Mouse (Mus musculus): ENCODE data around the gene Rapgef4. TPM values are rescaled to one million over a fixed set of nuclear protein-coding genes. Genes with fewer than 3 reads are reported as not detected.
A peak's percentile ranks its signal among the peaks of the same experiment; 100 is the strongest.

Rapgef4 gene
- polyA plus RNA-seq, 1 experiment from 2014 or later, result 2.9 TPM

DNA sequence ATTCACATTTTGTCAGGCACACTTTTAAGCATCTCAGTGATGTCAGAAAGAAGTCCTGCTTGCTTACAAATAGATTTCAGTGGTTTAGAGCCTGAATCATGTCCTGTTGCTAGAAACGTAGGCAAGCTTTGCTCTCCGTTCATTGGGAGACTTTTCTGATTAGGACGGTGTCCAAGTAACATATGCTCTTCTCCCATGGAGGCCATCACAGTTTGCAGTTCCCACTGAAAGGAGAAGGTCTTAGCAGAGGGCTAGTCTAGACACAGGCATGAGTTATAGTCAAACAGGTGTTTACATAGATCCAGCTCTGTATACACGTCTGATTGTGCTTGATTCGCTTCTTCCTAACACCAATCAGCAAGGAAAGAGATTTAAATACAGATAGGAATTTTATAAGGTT lies 135.7 kb downstream of the Rapgef4 start:
- H3K36me3 ChIP-seq (ENCODE audit: control insufficient read depth, insufficient read depth, low read length), result no peaks in the 10 kb centered on the region
- ATAC-seq (ENCODE audit: low FRiP score), result no peak
- H3K4me1 ChIP-seq (replicated peaks; ENCODE audit: control insufficient read depth, insufficient read depth, low read length), result no peaks in the 10 kb centered on the region
- WGBS, result 90% methylated on average over 5 of the region's 5 CpGs
- H3K4me2 ChIP-seq (replicated peaks; ENCODE audit: low read depth, low read length), result no peak overlapping the region
- H3K9ac ChIP-seq (ENCODE audit: low read depth, low read length), result no peak overlapping the region
- H3K27ac ChIP-seq (ENCODE audit: low read depth, low read length), result no peak overlapping the region
- no peak for DNase-seq (ENCODE audit: low spot score)
- H3K4me3 ChIP-seq (ENCODE audit: low read depth, low read length), result no peak overlapping the region
- no peaks in the 10 kb centered on the region for H3K9me3 ChIP-seq (ENCODE audit: control insufficient read depth, low read length)
- no peaks in the 10 kb centered on the region for H3K27me3 ChIP-seq (ENCODE audit: control insufficient read depth, insufficient read depth, low read length)

GRCm38 (mm10) chr2:72117138-72118011 lies 136.3 kb downstream of the Rapgef4 start:
- ATAC-seq (ENCODE audit: low FRiP score), result no peak
- H3K36me3 ChIP-seq (ENCODE audit: control insufficient read depth, insufficient read depth, low read length), result no peaks in the 10 kb centered on the region
- H3K9ac ChIP-seq (ENCODE audit: low read depth, low read length), result no peak overlapping the region
- no peaks in the 10 kb centered on the region for H3K9me3 ChIP-seq (ENCODE audit: control insufficient read depth, low read length)
- H3K4me3 ChIP-seq (ENCODE audit: low read depth, low read length), result no peak overlapping the region
- H3K27ac ChIP-seq (ENCODE audit: low read depth, low read length), result no peak overlapping the region
- WGBS, result 63% methylated on average over 15 of the region's 15 CpGs
- H3K4me1 ChIP-seq (replicated peaks; ENCODE audit: control insufficient read depth, insufficient read depth, low read length), result no peaks in the 10 kb centered on the region
- no peak overlapping the region for H3K4me2 ChIP-seq (replicated peaks; ENCODE audit: low read depth, low read length)
- DNase-seq (ENCODE audit: low spot score), result no peak
- no peaks in the 10 kb centered on the region for H3K27me3 ChIP-seq (ENCODE audit: control insufficient read depth, insufficient read depth, low read length)

DNA sequence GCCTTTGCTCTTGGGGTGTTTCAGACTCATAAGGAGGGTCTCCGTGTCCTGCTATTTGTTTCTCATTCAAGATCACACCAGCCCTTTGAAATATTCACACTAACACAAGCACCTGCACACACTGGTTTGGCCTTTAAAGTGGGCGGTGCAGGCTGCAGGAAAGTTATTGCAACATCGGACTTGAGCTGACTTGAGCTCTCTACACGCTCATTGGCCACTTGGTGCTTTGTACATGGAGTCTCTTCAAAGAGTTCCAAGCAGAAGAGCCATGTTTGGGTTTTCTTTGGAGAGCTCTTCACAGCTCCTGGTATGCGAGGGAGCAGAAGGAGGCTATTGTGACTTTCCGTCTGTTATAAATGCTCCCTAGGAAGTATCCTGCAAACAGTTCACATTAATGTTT lies 139.2 kb downstream of the Rapgef4 start:
- Histone ChIP-seq H3K4me1 (replicated peaks; ENCODE audit: control insufficient read depth, insufficient read depth, low read length) (no peaks in the 10 kb centered on the region), H3K4me2 (replicated peaks; ENCODE audit: low read depth, low read length) (no peak overlapping the region), H3K9ac (ENCODE audit: low read depth, low read length) (no peak overlapping the region), H3K4me3 (ENCODE audit: low read depth, low read length) (no peak overlapping the region), H3K27ac (ENCODE audit: low read depth, low read length) (no peak overlapping the region), H3K9me3 (ENCODE audit: control insufficient read depth, low read length) (no peaks in the 10 kb centered on the region), H3K27me3 (ENCODE audit: control insufficient read depth, insufficient read depth, low read length) (no peaks in the 10 kb centered on the region), H3K36me3 (ENCODE audit: control insufficient read depth, insufficient read depth, low read length) (no peaks in the 10 kb centered on the region)
- WGBS, result 83% methylated on average over 6 of the region's 6 CpGs
- ATAC-seq (ENCODE audit: low FRiP score) (no peak), DNase-seq (ENCODE audit: low spot score) (no peak)

DNA sequence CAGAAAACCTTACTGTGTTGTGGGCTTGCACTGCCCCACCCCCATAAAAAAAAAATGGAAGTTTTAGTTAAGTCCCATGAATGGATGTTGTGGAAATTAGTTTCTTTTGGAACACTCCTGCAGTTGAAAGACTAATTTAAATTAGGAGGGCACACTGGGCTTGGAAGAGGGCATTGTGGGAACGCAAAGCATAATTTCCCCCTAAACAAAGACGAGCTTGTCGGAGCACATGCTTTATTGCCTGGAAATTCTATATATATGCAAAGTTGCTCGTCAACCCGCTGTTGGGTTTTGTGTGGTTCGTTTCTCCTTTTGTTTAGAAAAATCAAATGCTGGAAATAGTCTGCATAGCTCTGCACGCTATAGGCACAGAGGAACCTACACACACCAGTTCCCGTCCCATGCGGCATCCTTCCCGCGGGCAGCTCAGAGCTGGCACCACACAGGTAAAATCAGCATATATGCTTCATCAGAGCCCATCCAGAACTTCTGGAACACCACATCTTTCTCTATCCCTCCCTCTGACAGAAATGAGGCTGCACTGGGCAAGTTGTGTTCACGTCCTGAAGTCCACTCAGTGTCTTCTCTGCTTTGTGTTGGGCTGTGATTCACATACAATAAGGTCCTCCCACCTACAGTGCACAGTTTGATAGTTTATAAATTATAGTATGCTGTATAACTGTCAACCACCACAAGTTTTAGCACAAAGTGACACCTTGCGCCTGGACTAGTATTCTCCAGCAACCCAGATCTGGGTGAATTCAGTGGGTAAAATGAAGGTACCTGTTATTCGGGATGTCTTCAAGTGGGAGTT lies 141.6 kb downstream of the Rapgef4 start:
- H3K36me3 ChIP-seq (ENCODE audit: control insufficient read depth, insufficient read depth, low read length), result no peaks in the 10 kb centered on the region
- H3K27ac ChIP-seq (ENCODE audit: low read depth, low read length), result no peak overlapping the region
- 74% methylated on average over 14 of the region's 14 CpGs for WGBS
- DNase-seq (ENCODE audit: low spot score) (peak; percentile 25), ATAC-seq (ENCODE audit: low FRiP score) (peak; percentile 75)
- no peak overlapping the region for H3K9ac ChIP-seq (ENCODE audit: low read depth, low read length)
- no peaks in the 10 kb centered on the region for H3K9me3 ChIP-seq (ENCODE audit: control insufficient read depth, low read length)
- H3K4me3 ChIP-seq (ENCODE audit: low read depth, low read length), result no peak overlapping the region
- H3K27me3 ChIP-seq (ENCODE audit: control insufficient read depth, insufficient read depth, low read length), result no peaks in the 10 kb centered on the region
- H3K4me2 ChIP-seq (replicated peaks; ENCODE audit: low read depth, low read length), result no peak overlapping the region
- no peaks in the 10 kb centered on the region for H3K4me1 ChIP-seq (replicated peaks; ENCODE audit: control insufficient read depth, insufficient read depth, low read length)

- no peak for ATAC-seq (ENCODE audit: low FRiP score)
- H3K36me3 ChIP-seq (ENCODE audit: control insufficient read depth, insufficient read depth, low read length), result no peaks in the 10 kb centered on the region
These were observed 142.8 kb downstream of the Rapgef4 start for GRCm38 (mm10) chr2:72123851-72124250.

DNA sequence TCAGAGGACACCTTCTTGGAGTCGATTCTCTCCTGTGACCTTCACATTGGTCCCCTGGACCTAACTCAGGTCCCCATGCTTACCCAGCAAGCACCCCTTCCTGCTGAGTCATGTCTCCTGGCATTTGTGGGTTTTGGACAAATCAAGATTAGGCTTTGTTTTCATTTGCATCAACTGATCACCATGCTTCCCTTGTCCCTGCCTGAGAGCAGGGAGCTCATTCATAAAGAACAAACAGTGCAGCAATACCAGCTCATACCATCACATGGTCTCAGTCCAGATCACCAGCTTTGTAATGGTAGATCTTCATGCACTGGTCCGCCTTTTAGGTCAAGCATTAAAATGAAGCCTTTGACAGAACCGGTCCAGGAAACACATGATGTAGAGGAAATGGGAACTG lies 144.7 kb downstream of the Rapgef4 start:
- DNase-seq (ENCODE audit: low spot score) (no peak), ATAC-seq (ENCODE audit: low FRiP score) (no peak)
- WGBS, result 80% methylated on average over 3 of the region's 3 CpGs
- Histone ChIP-seq H3K36me3 (ENCODE audit: control insufficient read depth, insufficient read depth, low read length) (no peaks in the 10 kb centered on the region), H3K27ac (ENCODE audit: low read depth, low read length) (no peak overlapping the region), H3K4me2 (replicated peaks; ENCODE audit: low read depth, low read length) (no peak overlapping the region), H3K9me3 (ENCODE audit: control insufficient read depth, low read length) (no peaks in the 10 kb centered on the region), H3K27me3 (ENCODE audit: control insufficient read depth, insufficient read depth, low read length) (no peaks in the 10 kb centered on the region), H3K9ac (ENCODE audit: low read depth, low read length) (no peak overlapping the region), H3K4me3 (ENCODE audit: low read depth, low read length) (no peak overlapping the region), H3K4me1 (replicated peaks; ENCODE audit: control insufficient read depth, insufficient read depth, low read length) (no peaks in the 10 kb centered on the region)

More at GRCm38 (mm10) chr2:72123851-72124250, 142.8 kb downstream of the Rapgef4 start:
- no peak overlapping the region for H3K4me3 ChIP-seq (ENCODE audit: low read depth, low read length)
- H3K27ac ChIP-seq (ENCODE audit: low read depth, low read length), result no peak overlapping the region
- no peak overlapping the region for H3K9ac ChIP-seq (ENCODE audit: low read depth, low read length)
- 70% methylated on average over 5 of the region's 5 CpGs for WGBS
- H3K4me1 ChIP-seq (replicated peaks; ENCODE audit: control insufficient read depth, insufficient read depth, low read length), result no peaks in the 10 kb centered on the region
- no peak overlapping the region for H3K4me2 ChIP-seq (replicated peaks; ENCODE audit: low read depth, low read length)
- H3K27me3 ChIP-seq (ENCODE audit: control insufficient read depth, insufficient read depth, low read length), result no peaks in the 10 kb centered on the region
- H3K9me3 ChIP-seq (ENCODE audit: control insufficient read depth, low read length), result no peaks in the 10 kb centered on the region
- no peak for DNase-seq (ENCODE audit: low spot score)

- H3K27ac ChIP-seq (ENCODE audit: low read depth, low read length), result no peak overlapping the region
- H3K4me1 ChIP-seq (replicated peaks; ENCODE audit: control insufficient read depth, insufficient read depth, low read length), result no peaks in the 10 kb centered on the region
- H3K36me3 ChIP-seq (ENCODE audit: control insufficient read depth, insufficient read depth, low read length), result no peaks in the 10 kb centered on the region
- no peaks in the 10 kb centered on the region for H3K27me3 ChIP-seq (ENCODE audit: control insufficient read depth, insufficient read depth, low read length)
- no peaks in the 10 kb centered on the region for H3K9me3 ChIP-seq (ENCODE audit: control insufficient read depth, low read length)
- H3K4me3 ChIP-seq (ENCODE audit: low read depth, low read length), result no peak overlapping the region
- no peak for ATAC-seq (ENCODE audit: low FRiP score)
- WGBS, result 85% methylated on average over 2 of the region's 2 CpGs
- no peak for DNase-seq (ENCODE audit: low spot score)
- no peak overlapping the region for H3K9ac ChIP-seq (ENCODE audit: low read depth, low read length)
- no peak overlapping the region for H3K4me2 ChIP-seq (replicated peaks; ENCODE audit: low read depth, low read length)
These were observed 145.4 kb downstream of the Rapgef4 start for GRCm38 (mm10) chr2:72126411-72126810.

- H3K9ac ChIP-seq (ENCODE audit: low read depth, low read length), result no peak overlapping the region
- no peaks in the 10 kb centered on the region for H3K9me3 ChIP-seq (ENCODE audit: control insufficient read depth, low read length)
- H3K4me1 ChIP-seq (replicated peaks; ENCODE audit: control insufficient read depth, insufficient read depth, low read length), result no peaks in the 10 kb centered on the region
- ATAC-seq (ENCODE audit: low FRiP score) (no peak), DNase-seq (ENCODE audit: low spot score) (no peak)
- no peak overlapping the region for H3K27ac ChIP-seq (ENCODE audit: low read depth, low read length)
- WGBS, result 89% methylated on average over 8 of the region's 8 CpGs
- H3K27me3 ChIP-seq (ENCODE audit: control insufficient read depth, insufficient read depth, low read length), result no peaks in the 10 kb centered on the region
- H3K36me3 ChIP-seq (ENCODE audit: control insufficient read depth, insufficient read depth, low read length), result no peaks in the 10 kb centered on the region
- H3K4me3 ChIP-seq (ENCODE audit: low read depth, low read length), result no peak overlapping the region
- no peak overlapping the region for H3K4me2 ChIP-seq (replicated peaks; ENCODE audit: low read depth, low read length)
These were observed 148.7 kb downstream of the Rapgef4 start for GRCm38 (mm10) chr2:72129612-72130311.

Data from hindbrain, embryonic 11.5 days (tissue).